Mouse (Mus musculus) limb, embryonic 11.5 days (tissue): ENCODE measurements at regions not wholly inside any gene's neighbourhood (a gene's known extent, or its start where the extent isn't known, plus 50 kb on each side); places are given as distances from the start of the nearest gene placed in this dataset.
"Not testable (repeated sequence)": the region's sequence is repeated elsewhere in the genome, so short reads cannot be mapped to it uniquely, and the experiment has no call there.

Experiments used
- ATAC-seq: fragments of 200-750 bp; cut with Nextera tagmentation; 2 replicates; pipeline ENCODE4 v1.8.0; 2017; ENCODE audit warnings: low read depth; ENCODE audit not compliant: insufficient number of reproducible peaks, low FRiP score, low TSS enrichment
- DNase-seq: peaks from one replicate; pipeline ENCODE4 v3.0.0-alpha.2; 2015; ENCODE audit warnings: low spot score
- H3K27ac ChIP-seq: fragments of 300-500 bp; sonication (generic); replicated peaks from 2 replicates; pipeline ENCODE4 v1.5.1; 2014; ENCODE audit warnings: low read depth, mild to moderate bottlenecking, low read length
- H3K27me3 ChIP-seq: fragments of 300-500 bp; sonication (generic); 2 replicates; pipeline ENCODE4 v1.6.1; 2014; ENCODE audit warnings: mild to moderate bottlenecking, low read length, mixed read lengths; ENCODE audit not compliant: control insufficient read depth, insufficient read depth
- H3K36me3 ChIP-seq: fragments of 300-500 bp; sonication (generic); 2 replicates; pipeline ENCODE4 v1.6.1; 2014; ENCODE audit warnings: mild to moderate bottlenecking, low read length, moderate library complexity, mixed read lengths; ENCODE audit not compliant: control insufficient read depth, insufficient read depth
- H3K4me1 ChIP-seq: fragments of 300-500 bp; sonication (generic); 2 replicates; pipeline ENCODE4 v1.6.1; 2014; ENCODE audit warnings: low read length, mixed read lengths; ENCODE audit not compliant: control insufficient read depth, insufficient read depth
- H3K4me2 ChIP-seq: fragments of 300-500 bp; sonication (generic); 2 replicates; pipeline ENCODE4 v1.6.1; 2014; ENCODE audit warnings: low read depth, mild to moderate bottlenecking, moderate library complexity; ENCODE audit not compliant: severe bottlenecking
- H3K4me3 ChIP-seq: fragments of 300-500 bp; sonication (generic); 2 replicates; pipeline ENCODE4 v1.5.1; 2014; ENCODE audit warnings: low read depth, low read length
- H3K9ac ChIP-seq: fragments of 300-500 bp; sonication (generic); 2 replicates; pipeline ENCODE4 v1.6.1; 2014; ENCODE audit warnings: mild to moderate bottlenecking, low read length
- H3K9me3 ChIP-seq: fragments of 300-500 bp; sonication (generic); 2 replicates; pipeline ENCODE4 v1.6.1; 2016; ENCODE audit warnings: low read length; ENCODE audit not compliant: control insufficient read depth
- WGBS: fragments of 180-500 bp; shearing (Covaris S2); extraction: QIAGEN DNeasy Blood & Tissue Kit; methylation state at CpG from one replicate; pipeline ENCODE4 v1.1.7; 2014; 5-methylcytosine and 5-hydroxymethylcytosine counted together

GRCm38 (mm10) chr4:67213363-67213762 lies 386.0 kb downstream of the Tlr4 start:
- Histone ChIP-seq H3K27ac (no peak overlapping the region), H3K9me3 (no peaks in the 10 kb centered on the region), H3K9ac (no peak overlapping the region), H3K4me3 (no peak overlapping the region), H3K36me3 (no peaks in the 10 kb centered on the region), H3K27me3 (no peaks in the 10 kb centered on the region), H3K4me2 (no peak overlapping the region), H3K4me1 (no peaks in the 10 kb centered on the region)
- no peak for DNase-seq
- 54% methylated on average over 1 of the region's 1 CpGs for WGBS
- no peak for ATAC-seq

- H3K9me3 ChIP-seq, result no peaks in the 10 kb centered on the region
- no peaks in the 10 kb centered on the region for H3K4me1 ChIP-seq
- no peaks in the 10 kb centered on the region for H3K27me3 ChIP-seq
- ATAC-seq, result no peak
- no peak for DNase-seq
- no peak overlapping the region for H3K9ac ChIP-seq
- no peak overlapping the region for H3K4me2 ChIP-seq
- H3K4me3 ChIP-seq, result no peak overlapping the region
- no peaks in the 10 kb centered on the region for H3K36me3 ChIP-seq
- no peak overlapping the region for H3K27ac ChIP-seq
Observed at GRCm38 (mm10) chr4:67224533-67224932, 397.1 kb downstream of the Tlr4 start.

- Histone ChIP-seq H3K27ac (no peak overlapping the region), H3K9me3 (no peaks in the 10 kb centered on the region), H3K4me3 (no peak overlapping the region), H3K36me3 (no peaks in the 10 kb centered on the region), H3K4me1 (no peaks in the 10 kb centered on the region), H3K4me2 (no peak overlapping the region), H3K27me3 (no peaks in the 10 kb centered on the region), H3K9ac (no peak overlapping the region)
- DNase-seq (no peak), ATAC-seq (no peak)
- WGBS, result 82% methylated on average over 3 of the region's 3 CpGs
Observed at GRCm38 (mm10) chr4:67229214-67229613, 401.8 kb downstream of the Tlr4 start.

GRCm38 (mm10) chr4:67273553-67273952 lies 446.2 kb downstream of the Tlr4 start:
- no peak overlapping the region for H3K4me2 ChIP-seq
- H3K4me3 ChIP-seq, result no peak overlapping the region
- H3K9me3 ChIP-seq, result no peaks in the 10 kb centered on the region
- H3K27ac ChIP-seq, result no peak overlapping the region
- ATAC-seq (no peak), DNase-seq (no peak)
- 90% methylated on average over 4 of the region's 4 CpGs for WGBS
- H3K9ac ChIP-seq, result no peak overlapping the region
- no peaks in the 10 kb centered on the region for H3K27me3 ChIP-seq
- no peaks in the 10 kb centered on the region for H3K4me1 ChIP-seq
- no peaks in the 10 kb centered on the region for H3K36me3 ChIP-seq

- ATAC-seq, result no peak
- WGBS, result 80% methylated on average over 6 of the region's 6 CpGs
Observed at GRCm38 (mm10) chr4:67301020-67301419, 473.6 kb downstream of the Tlr4 start.

GRCm38 (mm10) chr4:67301740-67302139 lies 474.4 kb downstream of the Tlr4 start:
- H3K27me3 ChIP-seq, result no peaks in the 10 kb centered on the region
- H3K27ac ChIP-seq, result no peak overlapping the region
- no peaks in the 10 kb centered on the region for H3K4me1 ChIP-seq
- no peak for DNase-seq
- no peak for ATAC-seq
- no peaks in the 10 kb centered on the region for H3K9me3 ChIP-seq
- H3K4me3 ChIP-seq, result no peak overlapping the region
- H3K36me3 ChIP-seq, result no peaks in the 10 kb centered on the region
- 73% methylated on average over 2 of the region's 2 CpGs for WGBS
- no peak overlapping the region for H3K4me2 ChIP-seq
- H3K9ac ChIP-seq, result no peak overlapping the region

More at GRCm38 (mm10) chr4:67301020-67301419, 473.6 kb downstream of the Tlr4 start:
- H3K4me1 ChIP-seq, result no peaks in the 10 kb centered on the region
- no peak overlapping the region for H3K27ac ChIP-seq
- no peaks in the 10 kb centered on the region for H3K36me3 ChIP-seq
- DNase-seq, result no peak
- no peak overlapping the region for H3K4me2 ChIP-seq
- H3K4me3 ChIP-seq, result no peak overlapping the region
- no peaks in the 10 kb centered on the region for H3K27me3 ChIP-seq
- no peak overlapping the region for H3K9ac ChIP-seq
- no peaks in the 10 kb centered on the region for H3K9me3 ChIP-seq

GRCm38 (mm10) chr4:67320098-67320497 lies 492.7 kb downstream of the Tlr4 start:
- not testable (repeated sequence) for ATAC-seq, H3K36me3 ChIP-seq, DNase-seq, H3K4me2 ChIP-seq, H3K27ac ChIP-seq, H3K9me3 ChIP-seq, H3K4me3 ChIP-seq, H3K27me3 ChIP-seq, H3K9ac ChIP-seq, H3K4me1 ChIP-seq
